Mouse (Mus musculus) liver, postnatal 0 days (tissue): Measurements from ENCODE around the gene Pde4c. TPM values are rescaled to one million over a fixed set of nuclear protein-coding genes. Genes with fewer than 3 reads are reported as not detected.

Source experiments
- ATAC-seq: fragments of 200-750 bp; cut with Nextera tagmentation; 2 replicates; pipeline ENCODE4 v1.8.0; 2017; ENCODE audit warnings: mild to moderate bottlenecking, moderate library complexity
- DNase-seq: peaks from one replicate; pipeline ENCODE4 v3.0.0-alpha.2; 2016
- H3K27ac ChIP-seq: fragments of 300-500 bp; sonication (generic); 2 replicates; pipeline ENCODE4 v1.5.1; 2014; ENCODE audit warnings: antibody characterized with exemption, moderate library complexity, mild to moderate bottlenecking, low read depth
- H3K27me3 ChIP-seq: fragments of 300-500 bp; sonication (generic); 2 replicates; pipeline ENCODE4 v1.6.1; 2014; ENCODE audit warnings: low read length, control low read depth, mixed read lengths; ENCODE audit not compliant: insufficient read depth
- H3K36me3 ChIP-seq: fragments of 300-500 bp; sonication (generic); replicated peaks from 2 replicates; pipeline ENCODE4 v1.6.1; 2014; ENCODE audit warnings: mild to moderate bottlenecking, control low read depth, low read length, moderate library complexity, mixed read lengths; ENCODE audit not compliant: insufficient read depth
- H3K4me1 ChIP-seq: fragments of 300-500 bp; sonication (generic); 2 replicates; pipeline ENCODE4 v1.6.1; 2014; ENCODE audit warnings: antibody characterized with exemption, mild to moderate bottlenecking, control low read depth; ENCODE audit not compliant: insufficient read depth
- H3K4me2 ChIP-seq: fragments of 300-500 bp; sonication (generic); 2 replicates; pipeline ENCODE4 v1.6.1; 2014; ENCODE audit warnings: low read depth, mild to moderate bottlenecking, low read length, moderate library complexity, mixed read lengths
- H3K4me3 ChIP-seq: fragments of 300-500 bp; sonication (generic); 2 replicates; pipeline ENCODE4 v1.5.1; 2014; ENCODE audit warnings: low read depth, low read length
- H3K9ac ChIP-seq: fragments of 300-500 bp; sonication (generic); replicated peaks from 2 replicates; pipeline ENCODE4 v1.6.1; 2014; ENCODE audit warnings: mild to moderate bottlenecking, moderate library complexity
- H3K9me3 ChIP-seq: fragments of 300-500 bp; sonication (generic); 2 replicates; pipeline ENCODE4 v1.6.1; 2016; ENCODE audit warnings: mild to moderate bottlenecking, control low read depth, low read length, mixed read lengths
- CTCF ChIP-seq: sonication (generic); IDR thresholded peaks from 2 replicates; pipeline ENCODE4 v1.5.1; 2016; ENCODE audit warnings: antibody characterized with exemption, low read depth
- EP300 ChIP-seq: IDR thresholded peaks from 2 replicates; pipeline ENCODE4 v1.6.1; 2016; ENCODE audit warnings: antibody characterized with exemption, low read depth, mild to moderate bottlenecking
- WGBS: fragments of 180-500 bp; shearing (Covaris S2); extraction: QIAGEN DNeasy Blood & Tissue Kit; methylation state at CpG from one replicate; pipeline ENCODE4 v1.1.7; 2014; ENCODE audit not compliant: insufficient replicate concordance; 5-methylcytosine and 5-hydroxymethylcytosine counted together
- polyA plus RNA-seq: library from polyadenylated mRNA; unstranded; fragments of >200 nt; fragmentation: Nextera tagmentation; extraction: Ambion mirVana; gene quantifications from 2 replicates; pipeline ENCODE4 v1.2.1, GENCODE M21; 2015

The Pde4c gene
- polyA plus RNA-seq, 1 experiment from 2014 or later = 1.6 TPM

GRCm38 (mm10) chr8:70786291-70787050 is 63.0 kb downstream of the Pde4c start:
- Histone ChIP-seq H3K9ac (no peak overlapping the region), H3K4me2 (no peak overlapping the region), H3K27me3 (no peaks in the 10 kb centered on the region), H3K4me3 (no peak overlapping the region), H3K4me1 (peaks cover 15% of the 10 kb centered on the region), H3K36me3 (peaks cover 77% of the 10 kb centered on the region), H3K9me3 (no peaks in the 10 kb centered on the region), H3K27ac (no peak overlapping the region)
- WGBS = 90% methylated on average over 25 of the region's 25 CpGs
- DNase-seq (no peak), ATAC-seq (no peak)
- TF ChIP-seq CTCF = no peak
- no peak for TF ChIP-seq EP300

DNA sequence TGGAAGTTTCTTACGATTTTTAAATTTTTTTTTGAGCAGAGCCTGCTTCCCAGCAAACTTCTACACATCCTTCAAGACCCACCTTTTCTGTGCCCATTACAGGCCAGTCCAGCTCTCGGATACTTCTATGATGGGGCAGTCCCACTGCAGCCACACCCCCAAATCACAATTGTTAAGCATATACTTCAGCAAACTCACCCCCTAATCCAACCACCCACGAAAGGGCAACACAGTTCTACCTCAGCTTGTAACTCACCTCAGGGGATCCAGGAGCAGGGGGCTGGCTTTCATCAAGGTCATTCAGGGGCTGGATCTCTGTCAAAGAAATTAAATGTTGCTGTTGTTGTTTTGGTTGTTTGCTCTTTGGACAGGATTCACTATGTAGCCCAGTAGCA is 63.5 kb downstream of the Pde4c start:
- TF ChIP-seq CTCF = no peak
- TF ChIP-seq EP300 = no peak
- no peak overlapping the region for H3K4me3 ChIP-seq
- H3K9ac ChIP-seq = no peak overlapping the region
- WGBS = 79% methylated on average over 3 of the region's 3 CpGs
- H3K27ac ChIP-seq = no peak overlapping the region
- H3K36me3 ChIP-seq = peaks cover 71% of the 10 kb centered on the region
- H3K27me3 ChIP-seq = no peaks in the 10 kb centered on the region
- H3K4me1 ChIP-seq = peaks cover 21% of the 10 kb centered on the region
- DNase-seq = no peak
- H3K9me3 ChIP-seq = no peaks in the 10 kb centered on the region
- no peak for ATAC-seq
- no peak overlapping the region for H3K4me2 ChIP-seq

DNA sequence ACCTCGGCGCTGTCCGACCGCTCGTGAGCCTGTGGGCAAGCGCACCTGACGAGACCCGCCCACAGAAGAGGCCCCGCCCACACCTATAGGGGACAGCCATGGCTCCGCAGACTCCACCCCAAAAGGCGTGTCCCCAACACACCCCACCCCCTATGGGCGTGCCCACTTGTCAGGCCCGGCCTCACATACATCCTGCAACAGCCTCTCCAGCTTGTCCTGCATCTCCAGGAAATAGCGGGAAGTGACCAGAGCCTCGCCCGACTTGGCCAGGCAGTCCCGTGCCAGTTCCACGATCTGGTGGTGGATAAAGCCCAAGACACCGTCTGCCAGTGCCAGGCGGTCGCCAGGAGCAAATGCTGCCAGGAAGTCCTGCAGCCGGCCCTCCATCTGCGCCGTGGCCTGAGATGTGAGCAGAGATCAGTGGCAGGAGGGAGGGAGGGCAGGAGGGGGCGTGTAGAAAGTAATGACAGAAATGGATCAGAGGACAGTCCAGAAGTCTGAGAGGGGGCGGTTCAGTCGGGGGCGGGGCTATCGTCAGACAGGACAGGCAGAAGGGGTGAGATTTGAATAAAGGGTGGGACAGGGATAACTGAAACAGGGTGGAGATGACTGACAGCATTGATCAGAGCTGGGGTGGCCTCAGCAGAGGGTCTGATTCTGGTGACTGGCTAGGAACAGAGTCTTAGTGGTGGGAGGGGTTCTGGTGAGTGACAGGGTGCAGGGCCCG is 64.6 kb downstream of the Pde4c start:
- Histone ChIP-seq H3K9ac (no peak overlapping the region), H3K27ac (no peak overlapping the region), H3K27me3 (no peaks in the 10 kb centered on the region), H3K9me3 (no peaks in the 10 kb centered on the region), H3K4me2 (no peak overlapping the region), H3K36me3 (peaks cover 66% of the 10 kb centered on the region), H3K4me1 (peaks cover 31% of the 10 kb centered on the region), H3K4me3 (no peak overlapping the region)
- DNase-seq = peak; percentile 80
- WGBS = 59% methylated on average over 30 of the region's 30 CpGs
- no peak for TF ChIP-seq EP300
- peak; percentile 19; the same call in 1 of the 2 replicates for ATAC-seq

- Histone ChIP-seq H3K4me1 (peaks cover 34% of the 10 kb centered on the region), H3K4me2 (no peak overlapping the region), H3K9me3 (no peaks in the 10 kb centered on the region), H3K27ac (no peak overlapping the region), H3K9ac (no peak overlapping the region), H3K36me3 (peaks cover 56% of the 10 kb centered on the region), H3K27me3 (no peaks in the 10 kb centered on the region), H3K4me3 (no peak overlapping the region)
- WGBS = 88% methylated on average over 10 of the region's 10 CpGs
- no peak for DNase-seq
- ATAC-seq = no peak
- TF ChIP-seq EP300 (no peak), CTCF (no peak)
These were observed 65.5 kb downstream of the Pde4c start for GRCm38 (mm10) chr8:70789046-70789445.

GRCm38 (mm10) chr8:70790846-70791245 is 67.3 kb downstream of the Pde4c start:
- Histone ChIP-seq H3K27me3 (no peaks in the 10 kb centered on the region), H3K36me3 (peaks cover 41% of the 10 kb centered on the region), H3K4me2 (peak overlapping the region; percentile 85), H3K4me1 (peaks cover 40% of the 10 kb centered on the region), H3K27ac (0 out of 2 replicates have a peak overlapping the region, but pooled peaks have one; percentile 73), H3K9ac (peak overlapping the region; percentile 77), H3K4me3 (peak overlapping the region; percentile 56), H3K9me3 (no peaks in the 10 kb centered on the region)
- no peak for ATAC-seq
- TF ChIP-seq EP300 = no peak
- 42% methylated on average over 8 of the region's 8 CpGs for WGBS
- no peak for DNase-seq

GRCm38 (mm10) chr8:70791294-70791701 is 67.8 kb downstream of the Pde4c start:
- ATAC-seq = 0 out of 2 replicates have a peak, but pooled peaks have one; percentile 8

More at GRCm38 (mm10) chr8:70791294-70791701, 67.8 kb downstream of the Pde4c start:
- Histone ChIP-seq H3K36me3 (peaks cover 37% of the 10 kb centered on the region), H3K27ac (peak overlapping the region; percentile 73; the same call in 1 of the 2 replicates), H3K4me3 (peak overlapping the region; percentile 56), H3K4me2 (peak overlapping the region; percentile 85), H3K9me3 (no peaks in the 10 kb centered on the region), H3K27me3 (no peaks in the 10 kb centered on the region), H3K4me1 (peaks cover 42% of the 10 kb centered on the region), H3K9ac (peak overlapping the region; percentile 77)
- DNase-seq = peak; percentile 76
- WGBS = 16% methylated on average over 7 of the region's 7 CpGs
- TF ChIP-seq CTCF = no peak
- TF ChIP-seq EP300 = no peak
